Mouse (Mus musculus) ES-Bruce4 (cell line): ENCODE measurements around the gene Hsf4.

ENCODE experiments used
- CTCF ChIP-seq: IDR thresholded peaks from one replicate; pipeline ENCODE4 v1.8.1; 2011; ENCODE audit warnings: low read depth, low read length
- EP300 ChIP-seq: IDR thresholded peaks from 2 replicates; pipeline ENCODE4 v1.6.1; 2011; ENCODE audit warnings: low read depth, low read length; ENCODE audit not compliant: insufficient read depth

DNA sequence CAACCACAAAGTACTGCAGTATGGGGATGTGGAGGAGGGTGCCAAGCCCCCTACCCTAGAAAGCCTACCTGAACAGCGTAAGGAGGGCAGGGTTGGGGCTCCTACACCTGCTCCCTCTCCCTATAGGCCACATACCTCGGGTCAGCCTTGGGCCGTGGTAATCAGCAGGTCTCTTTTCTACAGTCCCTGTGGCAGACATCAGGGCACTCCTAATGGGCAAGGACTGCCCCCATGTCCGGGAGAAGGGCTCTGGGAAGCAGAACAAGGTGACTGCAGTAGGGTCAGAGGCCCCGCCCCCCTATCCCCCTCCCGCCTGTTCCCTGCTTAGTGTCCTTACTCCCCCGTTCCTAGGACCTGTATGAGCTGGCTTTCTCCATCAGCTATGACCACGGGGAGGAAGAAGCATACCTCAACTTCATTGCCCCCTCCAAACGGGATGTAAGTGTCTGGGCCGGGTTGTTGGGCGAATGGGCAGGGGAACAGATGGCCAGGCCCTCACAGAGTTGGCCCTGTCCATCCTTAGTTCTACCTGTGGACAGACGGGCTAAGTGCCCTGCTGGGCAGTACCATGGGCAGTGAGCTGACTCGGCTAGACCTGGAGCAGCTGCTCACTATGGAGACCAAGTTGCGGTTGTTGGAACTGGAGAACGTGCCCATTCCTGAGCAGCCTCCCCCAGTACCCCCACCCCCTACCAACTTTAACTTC, 39.7 kb downstream of the Hsf4 start:
- TF ChIP-seq CTCF (no peak), EP300 (no peak)
